Mouse (Mus musculus): Measurements from ENCODE around the gene Snrnp200. TPM values are rescaled to one million over a fixed set of nuclear protein-coding genes. Genes with fewer than 3 reads are reported as not detected.

The Snrnp200 gene
- polyA plus RNA-seq, 1 experiment from 2014 or later = 49.5 TPM

DNA sequence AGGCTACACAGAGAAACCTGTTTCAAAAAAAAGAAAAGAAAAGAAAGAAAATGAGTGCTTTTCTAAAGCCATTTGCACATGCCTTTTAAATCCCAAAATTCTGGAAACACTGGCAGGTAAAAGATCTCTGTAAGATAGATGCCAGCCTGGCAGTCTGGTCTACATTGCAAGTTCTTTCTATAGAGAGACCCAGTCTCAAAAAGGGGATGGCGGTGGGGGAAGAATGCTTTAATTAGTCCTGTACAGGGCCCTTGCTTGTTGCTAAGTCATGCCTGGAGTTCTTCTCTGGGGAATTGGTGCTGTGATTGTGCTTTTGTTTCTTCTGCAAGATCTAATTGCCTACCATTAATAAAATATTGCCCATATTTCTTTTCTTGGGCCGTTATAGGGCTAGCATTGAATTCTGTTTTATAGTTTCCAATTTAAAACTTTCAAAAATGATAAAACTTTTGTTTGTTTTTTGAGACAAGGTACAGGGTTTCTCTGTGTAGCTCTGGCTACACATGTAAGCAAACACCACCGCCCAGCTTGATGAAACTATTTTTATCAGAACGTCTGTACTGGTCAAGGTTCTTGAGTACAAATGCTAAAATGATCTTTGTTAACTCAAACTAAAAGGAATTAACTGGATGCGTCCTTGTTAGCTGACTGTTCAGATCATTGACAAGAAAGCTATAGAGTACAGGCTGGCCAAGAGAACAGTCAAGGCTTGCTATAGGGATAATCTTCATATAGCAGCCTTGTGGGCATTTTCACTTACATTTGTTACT, 67.5 kb downstream of the Snrnp200 start:
- Histone ChIP-seq H3K27ac (ENCODE audit: poor library complexity, severe bottlenecking) (no peak overlapping the region), H3K9me3 (replicated peaks) (no peaks in the 10 kb centered on the region), H3K4me2 (no peak overlapping the region), H3K36me3 (peaks cover 3% of the 10 kb centered on the region; the same call in 1 of the 2 replicates), H3K9ac (no peak overlapping the region), H3K4me1 (replicated peaks) (peaks cover 31% of the 10 kb centered on the region), H3K27me3 (replicated peaks) (no peaks in the 10 kb centered on the region), H3K4me3 (no peak overlapping the region)
- 69% methylated on average over 5 of the region's 5 CpGs for WGBS
- no peak for ATAC-seq (ENCODE audit: insufficient number of reproducible peaks, low FRiP score)

DNA sequence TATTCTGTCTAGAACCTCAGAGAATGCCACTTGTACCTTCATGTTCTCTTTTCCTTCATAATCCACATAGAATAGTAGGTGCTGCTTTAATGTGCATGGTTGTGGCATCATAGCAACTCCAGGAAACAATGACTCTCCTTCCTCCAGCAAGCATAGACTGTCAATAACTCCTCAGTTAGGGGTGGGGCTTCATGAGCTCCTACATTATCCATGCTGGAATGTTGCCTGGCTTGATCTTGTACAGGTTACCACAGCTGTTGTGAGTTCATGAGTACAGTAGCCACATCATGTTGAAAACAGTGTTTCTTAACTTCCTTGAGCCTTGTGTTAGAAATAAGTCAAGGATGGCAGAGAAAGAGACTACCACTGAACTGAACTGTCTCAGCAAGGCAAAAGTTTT, 70.0 kb downstream of the Snrnp200 start:
- Histone ChIP-seq H3K27me3 (replicated peaks) (no peaks in the 10 kb centered on the region), H3K9ac (no peak overlapping the region), H3K4me2 (no peak overlapping the region), H3K27ac (ENCODE audit: poor library complexity, severe bottlenecking) (no peak overlapping the region), H3K4me1 (replicated peaks) (peaks cover 26% of the 10 kb centered on the region), H3K4me3 (no peak overlapping the region), H3K9me3 (replicated peaks) (no peaks in the 10 kb centered on the region), H3K36me3 (peaks cover 3% of the 10 kb centered on the region; the same call in 1 of the 2 replicates)
- no peak for ATAC-seq (ENCODE audit: insufficient number of reproducible peaks, low FRiP score)

Other genes starting within 250 kb of the Snrnp200 start
- 11.9 and 12.3 TPM in 2 replicates for gene Ap4e1, start 199.7 kb upstream of the Snrnp200 start, polyA plus RNA-seq (2016; fragmentation: Nextera tagmentation; extraction: Ambion mirVana)
- 37.5 and 39.2 TPM in 2 replicates for gene Blvra, start 137.7 kb upstream of the Snrnp200 start, polyA plus RNA-seq (2016; fragmentation: Nextera tagmentation; extraction: Ambion mirVana)
- gene Ncaph, start 74.4 kb upstream of the Snrnp200 start, polyA plus RNA-seq (2016; fragmentation: Nextera tagmentation; extraction: Ambion mirVana) = 62.9 and 67.1 TPM in 2 replicates
- 11.1 and 12.5 TPM in 2 replicates for gene Itpripl1, start 64.9 kb upstream of the Snrnp200 start, polyA plus RNA-seq (2016; fragmentation: Nextera tagmentation; extraction: Ambion mirVana)
- 1.8 and 2.3 TPM in 2 replicates for gene 1810024B03Rik, start 106 bp upstream of the Snrnp200 start, polyA plus RNA-seq (2016; fragmentation: Nextera tagmentation; extraction: Ambion mirVana)
- 50.2 and 53.7 TPM in 2 replicates for gene Ciao1, start 39.4 kb downstream of the Snrnp200 start, polyA plus RNA-seq (2016; fragmentation: Nextera tagmentation; extraction: Ambion mirVana)
- 24.7 and 27.8 TPM in 2 replicates for gene Tmem127, start 39.5 kb downstream of the Snrnp200 start, polyA plus RNA-seq (2016; fragmentation: Nextera tagmentation; extraction: Ambion mirVana)
- 135 and 136 TPM in 2 replicates for gene Stard7, start 61.8 kb downstream of the Snrnp200 start, polyA plus RNA-seq (2016; fragmentation: Nextera tagmentation; extraction: Ambion mirVana)
- 23.8 and 26.3 TPM in 2 replicates for gene Dusp2, start 127.8 kb downstream of the Snrnp200 start, polyA plus RNA-seq (2016; fragmentation: Nextera tagmentation; extraction: Ambion mirVana)
- gene Astl, start 130.3 kb downstream of the Snrnp200 start, polyA plus RNA-seq (2016; fragmentation: Nextera tagmentation; extraction: Ambion mirVana) = not detected in 2 replicates
- gene Adra2b, start 154.8 kb downstream of the Snrnp200 start, polyA plus RNA-seq (2016; fragmentation: Nextera tagmentation; extraction: Ambion mirVana) = 7.1 and 7.6 TPM in 2 replicates
- 0.44 and 0.45 TPM in 2 replicates for gene Gpat2, start 216.8 kb downstream of the Snrnp200 start, polyA plus RNA-seq (2016; fragmentation: Nextera tagmentation; extraction: Ambion mirVana)
- gene Fahd2a, start 236.2 kb downstream of the Snrnp200 start, polyA plus RNA-seq (2016; fragmentation: Nextera tagmentation; extraction: Ambion mirVana) = 26.2 and 29.0 TPM in 2 replicates